Mouse (Mus musculus): ENCODE results near the gene Vmn1r49. TPM values are rescaled to one million over a fixed set of nuclear protein-coding genes. Genes with fewer than 3 reads are reported as not detected.
"Not testable (repeated sequence)": the region's sequence is repeated elsewhere in the genome, so short reads cannot be mapped to it uniquely, and the experiment has no call there.

Vmn1r49 gene
- not detected for total RNA-seq (2021)
- long read RNA-seq, experiment 1, result 0 reads
- long read RNA-seq, experiment 2, result 0 reads

DNA sequence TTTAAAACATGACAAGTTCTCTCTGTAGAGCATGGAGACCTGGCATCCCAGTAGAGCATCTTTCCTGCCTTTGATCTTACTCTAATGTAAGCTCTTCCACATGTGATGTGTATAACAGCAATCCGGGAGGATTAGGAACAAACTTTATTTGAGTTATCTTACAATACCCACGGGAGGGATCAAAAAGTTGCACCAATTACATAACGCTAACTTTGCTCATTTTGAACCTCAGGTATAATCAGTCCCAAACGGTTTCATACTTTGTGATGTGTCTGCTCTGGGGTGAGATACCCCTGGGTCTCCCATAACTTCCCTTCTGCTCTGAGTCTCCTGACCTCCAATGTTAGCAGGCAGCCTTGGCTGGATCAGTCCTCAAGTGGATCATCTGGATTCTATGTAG, at the start of gene Vmn1r49:
Gene Vmn1r49 (minus strand): TSS at position 101 of the 400 bp plus-strand sequence.
- DNase-seq (ENCODE audit: low spot score in 2 of 2), result no peak

DNA sequence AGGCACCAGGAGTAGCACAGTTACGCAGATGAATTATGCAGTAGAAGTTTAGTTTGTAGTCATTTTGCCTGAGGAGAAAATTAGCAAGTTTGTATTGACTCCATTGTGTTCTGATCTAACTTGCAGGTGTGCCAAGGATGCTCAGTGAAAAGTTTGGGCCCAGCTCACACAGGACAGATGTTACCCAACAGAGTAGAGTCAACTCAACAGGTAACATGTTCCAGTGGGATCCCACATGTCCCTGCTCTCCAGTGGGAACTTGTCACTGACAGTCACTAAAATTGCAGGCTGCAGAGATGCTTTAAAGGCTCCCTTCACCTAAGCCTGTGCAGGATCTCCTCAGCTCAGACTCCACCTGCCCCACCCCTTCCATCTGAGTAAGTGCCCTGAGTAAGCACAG, 44.0 kb upstream of the Vmn1r49 start, which contains the start of gene Vmn1r51:
Gene Vmn1r51 (plus strand): TSS at position 301 of the 400 bp plus-strand sequence.
- DNase-seq (ENCODE audit: low spot score in 2 of 2), result not testable (repeated sequence)

DNA sequence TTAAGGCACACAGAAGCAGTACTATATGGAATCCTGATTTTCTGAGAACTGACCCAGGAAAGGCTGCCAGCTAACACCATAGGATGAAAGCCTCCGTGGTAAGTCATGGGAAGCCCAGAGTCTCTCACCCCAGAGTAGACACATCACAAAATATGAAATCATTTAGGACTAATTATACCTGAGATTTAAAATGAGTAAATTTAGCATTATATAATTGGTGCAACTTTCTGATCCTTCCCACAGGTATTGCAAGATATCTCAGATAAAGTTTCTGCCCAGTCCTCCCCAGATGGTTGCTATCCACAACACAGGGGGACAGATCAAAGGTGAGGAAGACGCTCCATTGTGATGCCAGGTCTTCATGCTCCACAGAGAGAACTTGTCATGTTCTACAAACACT, 22.8 kb upstream of the Vmn1r49 start, which contains the start of gene Vmn1r50:
Gene Vmn1r50 (plus strand): TSS at position 301 of the 400 bp plus-strand sequence.
- DNase-seq (ENCODE audit: low spot score in 2 of 2), result no peak

DNA sequence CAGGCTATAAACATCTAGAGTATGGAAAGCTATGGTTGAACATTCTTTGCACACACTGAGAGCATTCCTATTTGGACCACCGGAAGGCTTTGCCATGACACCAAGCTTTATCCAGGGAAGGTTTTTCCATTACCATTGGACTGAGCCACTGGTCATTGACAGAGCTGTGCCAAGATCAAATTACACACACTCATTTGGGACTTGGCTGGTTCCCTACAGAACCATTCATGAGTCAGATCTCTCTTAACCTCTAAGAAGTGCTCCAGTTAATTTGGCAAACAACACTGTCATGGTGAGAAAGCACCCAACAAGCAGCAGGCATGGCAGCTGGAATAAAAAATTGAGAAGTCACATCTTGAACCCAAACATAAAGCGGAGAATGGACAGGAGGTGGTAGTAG, 22.3 kb upstream of the Vmn1r49 start:
- no peak for DNase-seq (ENCODE audit: low spot score in 2 of 2)

DNA sequence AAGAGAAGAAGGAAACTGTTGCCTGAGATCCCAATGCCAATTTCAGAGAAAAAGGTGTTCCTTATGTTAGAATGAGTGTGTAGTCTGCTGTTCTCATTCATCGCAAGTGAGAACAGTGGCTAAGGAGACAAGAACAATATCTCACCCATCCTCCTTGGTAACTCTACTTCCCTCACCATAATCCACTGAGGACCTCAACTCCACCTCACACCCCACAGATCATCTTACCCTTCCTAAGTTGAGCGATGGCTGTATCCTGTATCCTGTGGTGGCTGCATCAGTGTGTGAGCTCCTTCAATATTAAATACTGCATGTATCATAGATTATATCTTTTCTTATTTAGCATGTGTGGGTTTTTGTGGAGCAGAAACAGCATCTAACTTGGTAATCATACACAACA, 41.6 kb downstream of the Vmn1r49 start, which contains the start of gene Vmn1r48:
Gene Vmn1r48 (minus strand): TSS at position 101 of the 400 bp plus-strand sequence.
- not testable (repeated sequence) for DNase-seq (ENCODE audit: low spot score in 2 of 2)

Other genes starting within 250 kb of the Vmn1r49 start
- gene Vmn1r42, start 202.1 kb downstream of the Vmn1r49 start, total RNA-seq (2021), result not detected
- gene Vmn1r43, start 202.1 kb downstream of the Vmn1r49 start, total RNA-seq (2021), result not detected
- gene Vmn1r44, start 194.8 kb downstream of the Vmn1r49 start, total RNA-seq (2021), result not detected
- not detected for gene Vmn1r45, start 137.9 kb downstream of the Vmn1r49 start, total RNA-seq (2021)
- gene Vmn1r46, start 109.2 kb downstream of the Vmn1r49 start, total RNA-seq (2021), result not detected
- not detected for gene Vmn1r47, start 62.4 kb downstream of the Vmn1r49 start, total RNA-seq (2021)
- not detected for gene Vmn1r48, start 41.7 kb downstream of the Vmn1r49 start, total RNA-seq (2021)
- not detected for gene Vmn1r50, start 22.9 kb upstream of the Vmn1r49 start, total RNA-seq (2021)
- gene Vmn1r51, start 44.1 kb upstream of the Vmn1r49 start, total RNA-seq (2021), result not detected
- not detected for gene Vmn1r52, start 96.3 kb upstream of the Vmn1r49 start, total RNA-seq (2021)
- not detected for gene V1ra8, start 124.3 kb upstream of the Vmn1r49 start, total RNA-seq (2021)
- not detected for gene Vmn1r53, start 145.9 kb upstream of the Vmn1r49 start, total RNA-seq (2021)
- gene Vmn1r54, start 167.8 kb upstream of the Vmn1r49 start, total RNA-seq (2021), result not detected
- gene BC048671, start 222.7 kb upstream of the Vmn1r49 start, total RNA-seq (2021), result not detected
- gene Chst13, start 246.7 kb upstream of the Vmn1r49 start, total RNA-seq (2021), result not detected

Measured in gastrocnemius, postnatal 4 days (tissue).